Mouse (Mus musculus) MEL (cell line): ENCODE results near the gene Exoc6b.

ENCODE experiments used
- CHD1 ChIP-seq: IDR thresholded peaks from 2 replicates; pipeline ENCODE4 v1.6.1; 2012; ENCODE audit warnings: low read depth, mild to moderate bottlenecking, inconsistent platforms, low read length, improper control_type of control experiment
- CTCF ChIP-seq, 3 experiments: IDR thresholded peaks in 2 of 3; conservative IDR thresholded peaks in 1 of 3; 2 replicates each; pipeline ENCODE4 v1.5.1; 2011 to 2012; ENCODE audit warnings: low read length in 3 of 3, low read depth in 2 of 3, mild to moderate bottlenecking in 2 of 3, improper control_type of control experiment in 1 of 3, inconsistent platforms in 1 of 3, mixed read lengths in 1 of 3, moderate library complexity in 1 of 3; ENCODE audit not compliant: control insufficient read depth in 1 of 3, insufficient read depth in 1 of 3, poor library complexity in 1 of 3, severe bottlenecking in 1 of 3
- EP300 ChIP-seq, 2 experiments: IDR thresholded peaks; 2 replicates each; pipeline ENCODE4 v1.6.1; 2011; ENCODE audit warnings: improper control_type of control experiment in 2 of 2, low read length in 2 of 2, low read depth in 1 of 2, mild to moderate bottlenecking in 1 of 2
- ETS1 ChIP-seq: IDR thresholded peaks from 2 replicates; pipeline ENCODE4 v1.6.1; 2012; ENCODE audit warnings: low read depth, mild to moderate bottlenecking, inconsistent platforms, low read length, improper control_type of control experiment, moderate library complexity
- HCFC1 ChIP-seq: IDR thresholded peaks from 2 replicates; pipeline ENCODE4 v1.6.1; 2012; ENCODE audit warnings: low read depth, mild to moderate bottlenecking, inconsistent platforms, low read length, improper control_type of control experiment, moderate library complexity
- MAZ ChIP-seq: IDR thresholded peaks from 2 replicates; pipeline ENCODE4 v1.6.1; 2012; ENCODE audit warnings: low read depth, mild to moderate bottlenecking, inconsistent platforms, low read length, improper control_type of control experiment
- MYC ChIP-seq: IDR thresholded peaks from 2 replicates; pipeline ENCODE4 v1.6.1; 2011; ENCODE audit warnings: low read depth, mild to moderate bottlenecking, low read length, improper control_type of control experiment, moderate library complexity
- SIN3A ChIP-seq: IDR thresholded peaks from 2 replicates; pipeline ENCODE4 v1.6.1; 2012; ENCODE audit warnings: low read length, improper control_type of control experiment, inconsistent platforms
- TAL1 ChIP-seq: IDR thresholded peaks from 2 replicates; pipeline ENCODE4 v1.6.1; 2012; ENCODE audit warnings: mild to moderate bottlenecking, inconsistent platforms, low read length, moderate library complexity, mixed read lengths
- UBTF ChIP-seq: IDR thresholded peaks from 2 replicates; pipeline ENCODE4 v1.6.1; 2012; ENCODE audit warnings: low read depth, mild to moderate bottlenecking, inconsistent platforms, low read length, improper control_type of control experiment, moderate library complexity, borderline replicate concordance; ENCODE audit not compliant: insufficient read depth
- ZC3H11A ChIP-seq: IDR thresholded peaks from 2 replicates; pipeline ENCODE4 v1.6.1; 2012; ENCODE audit warnings: low read depth, mild to moderate bottlenecking, inconsistent platforms, low read length, improper control_type of control experiment

GRCm38 (mm10) chr6:84656680-84657079 is 412.6 kb downstream of the Exoc6b start:
- TF ChIP-seq UBTF (no peak), EP300 (IDR thresholded peaks at IDR 0.05; ENCODE audit: low read depth in 1 of 2, low read length in 2 of 2) (peak in 1 of 2 experiments; percentile 21; a peak in 2 of 4 replicates), HCFC1 (no peak), ETS1 (no peak), MAZ (no peak), TAL1 (no peak), CTCF (IDR thresholded peaks at IDR 0.05 in 2 of 3, conservative IDR thresholded peaks at IDR 0.05 in 1 of 3; ENCODE audit: control insufficient read depth in 1 of 3, insufficient read depth in 1 of 3, low read depth in 2 of 3, low read length in 3 of 3, poor library complexity in 1 of 3, severe bottlenecking in 1 of 3) (no peak), SIN3A (no peak), ZC3H11A (no peak), CHD1 (no peak), MYC (no peak)
